Mouse (Mus musculus) thymus, postnatal 10 days (tissue): ENCODE measurements around the gene Foxl1.

ENCODE experiments used
- DNase-seq, 2 experiments: peaks; one replicate each; pipeline ENCODE4 v3.0.0; 2021; ENCODE audit warnings: low spot score in 2 of 2

Foxl1 gene

DNA sequence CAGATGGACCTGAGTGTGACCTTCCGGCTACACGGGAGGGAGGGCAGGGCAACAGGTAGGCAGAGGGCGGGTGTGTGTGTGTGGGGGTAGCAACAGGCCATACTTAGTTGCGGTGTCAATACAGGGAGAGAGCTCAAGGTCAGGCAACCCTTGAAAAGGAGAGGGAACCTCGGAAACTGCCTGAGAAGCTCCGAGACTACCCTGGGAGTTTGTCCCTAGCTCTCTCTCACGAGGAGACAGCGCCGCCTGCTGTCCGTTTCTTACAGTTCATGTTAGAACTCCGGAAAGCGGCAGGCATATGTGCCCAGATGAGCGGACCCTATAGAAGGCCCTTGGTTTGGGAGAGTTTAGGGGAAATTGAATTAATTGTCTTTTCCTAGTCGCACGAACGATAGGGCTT is 35.1 kb upstream of the Foxl1 start:
- DNase-seq = peak; percentile 51 to 89

- no peak for DNase-seq
These were observed 34.2 kb upstream of the Foxl1 start for GRCm38 (mm10) chr8:121093496-121093895.

GRCm38 (mm10) chr8:121104049-121104818 is 23.5 kb upstream of the Foxl1 start:
- peak; percentile 34 to 77 for DNase-seq

DNA sequence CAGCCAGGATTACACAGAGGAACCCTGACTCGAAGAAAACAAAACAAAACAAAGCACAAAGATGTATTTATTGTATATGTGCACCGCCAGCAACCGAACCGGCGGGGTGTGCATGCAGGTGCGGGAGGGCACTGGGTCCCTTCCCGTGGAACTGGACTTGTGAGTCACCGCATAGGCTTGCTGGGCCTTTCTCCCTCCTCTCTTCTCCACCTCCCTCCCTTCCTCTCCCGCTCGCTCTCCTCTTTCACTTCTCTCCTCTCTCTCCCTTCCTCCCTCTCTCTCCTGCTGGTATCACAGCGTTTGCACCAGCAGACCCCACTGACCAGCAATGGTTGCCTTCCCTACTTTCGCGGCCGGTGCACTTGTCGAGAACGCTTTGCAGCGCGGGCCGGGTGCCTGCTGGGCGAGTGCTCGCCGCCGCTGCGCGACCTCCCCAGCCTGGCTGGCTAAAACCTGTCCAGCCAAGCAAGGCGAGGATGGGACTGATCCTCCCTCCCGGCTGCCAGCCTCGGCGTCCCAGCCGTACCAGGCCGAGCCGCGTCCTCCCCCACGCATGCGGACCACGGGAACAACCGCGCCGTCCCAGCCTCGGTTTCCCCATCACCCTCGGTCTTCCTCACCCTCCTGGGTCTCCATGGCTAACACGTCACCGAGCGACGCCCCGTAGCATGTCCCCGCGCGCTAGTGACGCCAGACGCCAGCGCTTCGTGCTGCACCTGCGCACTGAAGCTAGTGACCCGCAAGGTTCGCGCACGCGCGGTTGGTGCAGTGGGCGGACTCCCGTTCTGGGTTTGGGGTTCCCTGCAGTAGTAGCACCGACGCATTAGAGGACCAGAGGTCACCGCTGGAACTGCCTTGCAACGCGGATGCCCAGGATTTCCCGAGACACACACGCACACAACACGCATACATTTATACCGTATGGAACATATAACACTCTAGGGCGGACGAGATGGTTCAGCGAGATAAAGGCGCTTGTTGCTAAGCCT is 19.8 kb upstream of the Foxl1 start, which contains the start of gene Mthfsd:
Mthfsd (minus strand) TSS at position 725 of the 989 bp plus-strand sequence.
- peak; percentile 96 to 99 for DNase-seq

- DNase-seq = no peak
These were observed 19.1 kb upstream of the Foxl1 start for GRCm38 (mm10) chr8:121108657-121109056.

DNA sequence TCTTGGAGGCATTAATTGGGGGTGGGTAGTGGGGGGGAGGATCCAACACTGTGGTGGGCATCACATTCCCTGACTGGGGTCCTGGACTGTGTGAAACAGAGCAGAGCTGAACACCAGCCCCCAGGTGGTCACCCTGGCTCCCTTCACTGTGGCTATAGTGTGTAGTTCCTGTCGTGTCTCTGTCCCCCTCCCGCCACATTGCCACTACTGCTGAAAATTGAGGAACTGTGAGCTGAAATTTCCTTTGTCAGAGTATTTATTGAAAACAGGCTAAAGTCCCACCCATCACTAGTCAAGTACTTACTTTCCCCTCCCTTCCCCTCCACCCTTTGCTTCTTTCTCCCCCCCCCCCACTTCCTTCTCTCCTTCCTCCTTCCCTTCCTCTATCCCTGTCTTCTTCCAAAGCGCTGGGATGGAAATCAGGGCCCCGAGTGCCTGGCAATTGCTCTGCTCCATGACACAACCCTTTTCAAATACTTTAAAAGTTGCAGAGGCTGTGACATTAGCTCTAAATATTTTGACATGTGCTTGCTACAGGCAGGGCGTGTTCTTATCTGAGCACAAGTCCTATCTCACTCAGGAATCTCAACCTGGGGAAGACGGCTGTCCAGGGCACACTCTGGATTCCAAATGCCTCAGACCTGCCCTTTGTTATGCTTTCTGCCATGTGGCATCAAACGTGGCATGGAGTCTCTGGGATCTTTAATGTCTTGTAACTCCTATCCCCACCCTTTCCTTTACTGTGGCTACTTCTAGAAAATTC is 16.4 kb upstream of the Foxl1 start:
- DNase-seq = no peak

DNA sequence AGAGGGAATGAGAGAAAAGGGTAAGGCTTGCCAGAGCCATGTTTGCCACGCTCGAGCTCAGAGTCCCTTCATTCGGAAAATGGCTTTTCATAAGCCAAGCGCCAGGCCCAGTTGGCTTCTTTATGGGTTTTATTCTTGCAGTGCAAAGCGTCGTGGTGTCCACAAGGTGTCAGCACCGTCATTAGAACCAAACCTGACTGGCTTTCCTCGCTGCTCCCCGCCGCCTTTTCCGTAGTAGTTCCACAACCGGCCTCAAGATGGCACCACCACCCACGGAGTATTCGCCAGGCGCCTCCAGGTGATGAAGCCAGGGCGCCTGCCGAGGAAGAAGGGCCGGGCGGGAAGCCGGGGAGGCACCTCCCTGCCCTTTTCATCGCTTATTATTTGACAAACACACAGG is 14.5 kb upstream of the Foxl1 start:
- DNase-seq = peak; percentile 88 to 96

DNA sequence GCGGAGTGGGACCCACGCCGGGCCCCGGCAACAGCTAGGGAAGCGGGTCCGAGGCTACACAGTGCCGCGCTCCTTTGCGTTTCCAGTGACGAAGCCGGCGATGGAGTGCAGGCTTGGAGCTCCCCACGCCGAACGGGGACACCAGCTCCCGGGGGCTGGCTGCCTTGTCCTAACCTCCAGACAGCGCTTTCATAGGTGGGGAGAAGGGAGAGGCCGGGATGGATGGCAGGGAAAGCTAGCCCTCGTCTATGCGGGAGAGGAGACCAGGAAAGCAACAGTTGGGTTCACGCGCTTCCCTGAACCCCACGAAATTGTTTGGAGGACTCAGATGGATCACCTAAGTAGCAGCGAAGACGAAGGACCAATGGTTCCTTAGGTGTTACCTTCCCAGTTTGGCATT is 12.6 kb upstream of the Foxl1 start:
- DNase-seq = no peak

DNA sequence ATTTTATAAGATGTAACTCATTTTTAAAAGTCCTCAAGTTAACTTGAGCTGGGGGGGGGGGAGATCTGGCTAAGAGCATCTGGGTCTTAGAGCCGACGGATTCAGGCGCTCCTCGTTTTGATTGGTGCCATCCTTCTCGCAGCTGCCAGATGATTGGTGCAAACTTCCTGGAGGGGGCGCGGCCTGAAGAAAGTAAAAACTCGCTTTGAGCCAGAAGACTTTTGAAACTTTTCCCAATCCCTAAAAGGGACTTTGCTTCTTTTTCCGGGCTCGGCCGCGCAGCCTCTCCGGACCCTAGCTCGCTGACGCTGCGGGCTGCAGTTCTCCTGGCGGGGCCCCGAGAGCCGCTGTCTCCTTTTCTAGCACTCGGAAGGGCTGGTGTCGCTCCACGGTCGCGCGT is 11.8 kb upstream of the Foxl1 start, which contains the start of gene Foxc2:
Foxc2 (plus strand) TSS at position 224 of the 400 bp plus-strand sequence.
- DNase-seq = peak; percentile 28 to 50

DNA sequence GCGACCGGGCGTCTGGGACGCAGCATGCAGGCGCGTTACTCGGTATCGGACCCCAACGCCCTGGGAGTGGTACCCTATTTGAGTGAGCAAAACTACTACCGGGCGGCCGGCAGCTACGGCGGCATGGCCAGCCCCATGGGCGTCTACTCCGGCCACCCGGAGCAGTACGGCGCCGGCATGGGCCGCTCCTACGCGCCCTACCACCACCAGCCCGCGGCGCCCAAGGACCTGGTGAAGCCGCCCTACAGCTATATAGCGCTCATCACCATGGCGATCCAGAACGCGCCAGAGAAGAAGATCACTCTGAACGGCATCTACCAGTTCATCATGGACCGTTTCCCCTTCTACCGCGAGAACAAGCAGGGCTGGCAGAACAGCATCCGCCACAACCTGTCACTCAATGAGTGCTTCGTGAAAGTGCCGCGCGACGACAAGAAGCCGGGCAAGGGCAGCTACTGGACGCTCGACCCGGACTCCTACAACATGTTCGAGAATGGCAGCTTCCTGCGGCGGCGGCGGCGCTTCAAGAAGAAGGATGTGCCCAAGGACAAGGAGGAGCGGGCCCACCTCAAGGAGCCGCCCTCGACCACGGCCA is 11.1 kb upstream of the Foxl1 start:
- DNase-seq = no peak

DNA sequence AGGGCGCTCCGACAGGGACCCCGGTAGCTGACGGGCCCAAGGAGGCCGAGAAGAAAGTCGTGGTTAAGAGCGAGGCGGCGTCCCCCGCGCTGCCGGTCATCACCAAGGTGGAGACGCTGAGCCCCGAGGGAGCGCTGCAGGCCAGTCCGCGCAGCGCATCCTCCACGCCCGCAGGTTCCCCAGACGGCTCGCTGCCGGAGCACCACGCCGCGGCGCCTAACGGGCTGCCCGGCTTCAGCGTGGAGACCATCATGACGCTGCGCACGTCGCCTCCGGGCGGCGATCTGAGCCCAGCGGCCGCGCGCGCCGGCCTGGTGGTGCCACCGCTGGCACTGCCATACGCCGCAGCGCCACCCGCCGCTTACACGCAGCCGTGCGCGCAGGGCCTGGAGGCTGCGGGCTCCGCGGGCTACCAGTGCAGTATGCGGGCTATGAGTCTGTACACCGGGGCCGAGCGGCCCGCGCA is 10.5 kb upstream of the Foxl1 start:
- no peak for DNase-seq

DNA sequence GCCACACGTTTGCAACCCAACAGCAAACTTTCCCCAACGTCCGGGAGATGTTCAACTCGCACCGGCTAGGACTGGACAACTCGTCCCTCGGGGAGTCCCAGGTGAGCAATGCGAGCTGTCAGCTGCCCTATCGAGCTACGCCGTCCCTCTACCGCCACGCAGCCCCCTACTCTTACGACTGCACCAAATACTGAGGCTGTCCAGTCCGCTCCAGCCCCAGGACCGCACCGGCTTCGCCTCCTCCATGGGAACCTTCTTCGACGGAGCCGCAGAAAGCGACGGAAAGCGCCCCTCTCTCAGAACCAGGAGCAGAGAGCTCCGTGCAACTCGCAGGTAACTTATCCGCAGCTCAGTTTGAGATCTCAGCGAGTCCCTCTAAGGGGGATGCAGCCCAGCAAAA is 9.8 kb upstream of the Foxl1 start:
- DNase-seq = no peak

- no peak for DNase-seq
These were observed 8.9 kb upstream of the Foxl1 start for GRCm38 (mm10) chr8:121118634-121119420.

DNA sequence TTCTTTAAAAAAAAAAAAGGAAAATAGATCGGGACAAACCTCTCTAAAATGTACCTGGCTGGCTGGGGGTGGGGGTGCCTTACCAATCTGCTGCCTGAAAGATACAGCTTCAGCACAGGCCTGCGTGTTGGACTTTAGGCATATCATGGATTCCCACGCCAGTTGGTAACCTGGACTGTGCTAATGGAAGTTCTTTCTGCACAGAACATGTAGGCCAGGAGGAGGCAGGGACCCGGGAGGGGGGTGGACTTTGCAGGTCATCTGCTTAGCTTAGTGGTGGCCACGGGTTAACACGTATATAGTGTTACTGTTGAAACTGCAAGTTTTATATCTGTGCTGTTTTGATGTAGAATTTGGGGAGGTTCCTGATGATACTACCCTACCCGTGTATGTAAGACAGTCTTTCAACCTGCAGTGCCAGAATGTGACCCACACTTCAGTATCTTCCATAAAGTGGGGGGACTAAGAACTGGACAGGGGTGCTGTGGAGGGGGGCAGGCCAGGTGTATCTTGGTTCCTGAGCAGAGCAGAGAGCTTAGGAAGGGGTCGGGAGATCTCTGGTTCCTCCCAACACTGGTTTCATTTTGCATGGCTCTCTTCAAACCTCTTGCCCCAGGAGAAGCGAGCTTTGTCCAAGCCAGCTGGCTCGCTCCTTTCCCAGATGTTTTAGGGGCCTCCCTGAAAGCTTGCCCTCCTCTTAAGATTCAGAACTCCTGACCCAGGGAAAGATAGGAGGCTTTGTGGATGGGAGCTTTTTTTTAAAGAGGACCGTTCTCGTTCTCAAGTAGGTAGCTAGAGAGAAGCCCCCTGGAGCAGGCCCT is 7.9 kb upstream of the Foxl1 start:
- DNase-seq = no peak

DNA sequence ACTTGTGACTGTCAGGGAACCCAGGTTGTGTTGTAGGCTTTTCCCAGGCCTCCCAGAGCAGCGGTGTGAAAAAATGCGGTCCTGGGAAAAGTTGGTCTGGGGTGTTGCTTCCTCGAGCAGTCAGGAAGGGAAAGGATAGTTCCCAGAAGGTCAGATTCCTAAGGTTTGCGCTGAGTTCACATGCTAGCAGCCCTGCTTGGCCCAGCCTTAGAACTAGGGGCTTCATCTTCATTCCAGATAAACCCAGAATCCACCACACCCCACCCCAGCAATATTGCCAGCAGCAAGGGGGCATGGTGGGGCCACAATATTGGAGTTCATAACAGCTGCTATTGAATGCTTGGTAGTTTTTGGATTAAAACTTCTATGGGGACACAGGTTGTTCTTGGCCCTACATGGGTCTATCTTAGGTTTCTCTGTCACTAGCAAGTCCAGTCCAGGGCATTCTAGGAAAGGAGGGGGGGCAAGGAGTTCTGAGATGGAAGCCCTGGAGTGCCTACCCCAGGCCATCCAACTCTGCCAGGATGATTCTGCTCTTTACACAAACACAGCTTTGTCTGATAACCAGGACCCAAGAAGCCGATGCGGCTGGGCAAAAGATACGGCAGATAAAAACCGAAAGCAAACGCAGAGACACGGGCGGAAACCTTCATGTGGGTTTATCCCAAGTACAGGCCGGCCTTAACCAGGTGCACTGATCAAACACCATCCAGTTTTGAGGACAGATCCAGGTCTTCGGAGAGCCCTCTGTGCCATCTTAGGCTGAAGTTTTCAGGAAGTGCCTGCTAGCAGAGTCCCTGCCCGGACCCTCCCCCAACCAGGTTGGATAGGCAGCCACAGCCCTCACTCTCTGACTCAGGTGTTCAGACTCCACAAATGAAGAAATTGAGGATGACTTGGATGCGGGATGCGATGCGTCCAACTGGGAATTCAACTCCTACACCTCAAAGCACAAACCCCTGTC is 7.0 kb upstream of the Foxl1 start:
- DNase-seq = no peak

DNA sequence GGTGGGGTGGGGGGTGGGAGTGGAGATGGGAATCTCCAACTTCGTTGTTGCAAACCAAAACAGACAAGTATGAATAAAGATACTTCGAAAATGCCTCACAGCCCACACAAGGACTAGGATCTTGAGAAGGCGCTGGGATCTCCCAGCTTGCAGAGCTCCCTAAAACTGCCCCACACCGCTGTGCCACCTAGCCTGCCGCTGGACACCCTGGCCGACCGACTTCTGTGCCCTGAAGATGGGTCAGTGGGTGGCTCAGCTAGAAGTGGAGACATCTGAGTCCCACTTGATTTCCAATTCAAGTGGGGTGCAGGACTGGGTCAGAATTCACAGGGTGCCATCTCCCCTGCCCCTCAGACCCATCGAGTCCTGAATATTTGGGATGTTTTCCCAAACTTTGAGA is 6.0 kb upstream of the Foxl1 start:
- no peak for DNase-seq

GRCm38 (mm10) chr8:121122368-121122767 is 5.4 kb upstream of the Foxl1 start:
- no peak for DNase-seq

- no peak for DNase-seq
These were observed 4.6 kb upstream of the Foxl1 start for GRCm38 (mm10) chr8:121123113-121123512.
